Mouse (Mus musculus) left cerebral cortex, adult 18-20 months (tissue): Measurements from ENCODE around the gene Tnfrsf1a. TPM values are rescaled to one million over a fixed set of nuclear protein-coding genes. Genes with fewer than 3 reads are reported as not detected.

Source experiments
- DNase-seq, 2 experiments: peaks; one replicate each; pipeline ENCODE4 v3.0.0; 2021 to 2022; ENCODE audit warnings: low spot score in 2 of 2, mixed read lengths in 1 of 2
- total RNA-seq, 2 experiments: library from RNA; stranded (reverse); gene quantifications; 2 replicates each; pipeline ENCODE4 v1.2.3; 2021

Tnfrsf1a gene
- total RNA-seq, 2 experiments from 2014 or later, result 10.9 to 13.4 TPM

DNA sequence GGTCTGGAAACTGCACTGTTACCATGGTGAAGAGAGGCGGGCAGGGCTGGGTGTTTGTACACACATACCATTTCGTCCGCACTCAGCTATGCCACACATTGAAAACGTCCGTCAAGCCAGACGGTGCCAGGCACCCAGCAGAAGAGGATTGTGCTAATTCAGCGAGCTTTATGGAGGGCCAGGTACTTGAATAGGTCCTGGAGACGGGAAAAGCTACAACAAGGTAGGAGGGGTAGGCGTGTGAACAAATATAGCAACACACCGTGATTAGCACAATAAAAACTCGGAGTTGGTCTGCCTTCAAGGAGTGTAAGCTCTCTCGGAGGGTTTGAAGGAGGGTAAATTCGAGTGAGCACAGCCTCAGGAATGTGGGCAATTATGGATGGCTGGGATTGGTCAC is 26.4 kb upstream of the Tnfrsf1a start:
- no peak for DNase-seq

- no peak for DNase-seq
Observed at GRCm38 (mm10) chr6:125323547-125323946, 25.6 kb upstream of the Tnfrsf1a start.

GRCm38 (mm10) chr6:125325337-125325736 is 23.8 kb upstream of the Tnfrsf1a start:
- DNase-seq, result no peak

DNA sequence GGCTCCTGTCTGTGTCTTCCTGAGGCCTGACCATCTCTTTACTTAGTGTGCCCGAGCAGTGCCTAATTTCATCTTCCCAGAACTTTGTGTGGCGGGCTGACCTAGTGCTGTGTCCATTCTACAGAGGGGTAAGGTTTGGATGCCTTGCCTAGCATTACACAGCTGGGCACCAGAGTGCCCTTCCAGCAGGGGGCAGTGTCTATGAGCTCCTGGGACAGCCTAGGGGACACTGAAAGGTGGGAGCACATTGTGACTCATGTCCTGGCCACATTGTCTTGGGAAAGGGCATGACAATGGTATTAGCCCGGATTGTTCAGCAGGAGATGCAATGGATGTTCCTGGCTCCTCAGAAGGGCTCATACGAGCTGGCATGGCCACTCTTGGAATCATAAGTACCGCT is 20.9 kb upstream of the Tnfrsf1a start:
- DNase-seq, result no peak

GRCm38 (mm10) chr6:125330626-125331326 is 18.4 kb upstream of the Tnfrsf1a start:
- DNase-seq, result peak; percentile 62 to 66

- no peak for DNase-seq
Observed at GRCm38 (mm10) chr6:125333112-125333899, 15.9 kb upstream of the Tnfrsf1a start.

GRCm38 (mm10) chr6:125334356-125334755 is 14.8 kb upstream of the Tnfrsf1a start:
- no peak for DNase-seq

DNA sequence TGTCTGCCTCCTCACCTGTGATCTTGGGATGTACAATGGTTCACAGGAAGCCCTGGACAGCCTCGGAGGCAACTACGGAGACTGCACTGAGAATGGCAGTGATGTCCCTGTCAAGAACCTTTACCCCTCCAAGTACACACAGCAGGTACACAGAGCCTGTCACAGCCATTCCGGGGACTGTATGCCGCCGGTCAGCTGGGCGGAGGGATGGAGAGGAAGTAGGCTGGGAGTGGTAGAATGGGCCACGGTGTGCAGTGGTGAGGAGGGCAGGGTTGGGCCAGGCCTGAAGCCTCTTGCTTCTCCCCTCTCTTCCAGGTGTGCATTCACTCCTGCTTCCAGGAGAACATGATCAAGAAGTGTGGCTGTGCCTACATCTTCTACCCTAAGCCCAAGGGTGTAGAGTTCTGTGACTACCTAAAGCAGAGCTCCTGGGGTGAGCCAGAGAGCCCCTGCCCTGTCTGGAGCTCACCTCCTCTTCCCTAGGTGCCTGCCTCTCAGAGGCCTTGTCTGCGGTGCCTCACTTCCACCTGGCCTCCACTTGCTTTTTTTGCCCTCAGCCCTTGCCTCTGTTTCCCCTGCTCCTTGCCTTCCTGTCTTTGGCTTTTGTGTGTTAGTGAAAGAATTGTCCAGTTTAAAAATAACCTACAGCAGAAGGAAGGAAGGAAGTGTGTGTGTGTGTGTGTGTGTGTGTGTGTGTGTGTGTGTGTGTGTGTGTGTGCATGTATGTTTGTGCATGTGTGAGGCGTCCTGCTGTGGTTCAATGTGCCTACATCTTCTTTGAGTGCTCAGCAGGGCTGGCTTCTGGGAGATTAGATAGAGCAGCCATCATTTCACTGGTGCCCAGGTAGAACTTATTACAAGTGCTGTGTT is 10.1 kb upstream of the Tnfrsf1a start:
- DNase-seq, result no peak

GRCm38 (mm10) chr6:125340244-125340643 is 8.9 kb upstream of the Tnfrsf1a start:
- no peak for DNase-seq

DNA sequence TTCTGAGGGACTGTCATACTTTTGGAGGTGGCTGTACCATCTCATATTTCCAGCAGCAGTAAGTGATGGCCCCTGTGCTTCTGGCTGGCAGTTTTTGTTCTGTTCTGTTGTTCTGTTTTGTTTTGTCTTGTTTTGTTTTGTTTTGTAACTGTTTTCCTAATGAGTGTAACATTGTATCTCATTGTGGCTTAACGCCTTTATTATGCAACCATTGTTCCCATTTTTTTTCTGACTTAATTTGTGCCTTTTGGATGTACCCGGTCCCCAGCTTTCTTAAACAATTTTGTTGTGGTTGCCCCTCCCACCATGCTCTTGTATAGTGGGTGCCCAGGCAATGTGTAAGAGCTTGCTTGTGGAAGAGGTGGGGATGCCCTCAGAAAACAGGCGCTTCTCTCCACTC is 7.0 kb upstream of the Tnfrsf1a start:
- DNase-seq, result no peak

DNA sequence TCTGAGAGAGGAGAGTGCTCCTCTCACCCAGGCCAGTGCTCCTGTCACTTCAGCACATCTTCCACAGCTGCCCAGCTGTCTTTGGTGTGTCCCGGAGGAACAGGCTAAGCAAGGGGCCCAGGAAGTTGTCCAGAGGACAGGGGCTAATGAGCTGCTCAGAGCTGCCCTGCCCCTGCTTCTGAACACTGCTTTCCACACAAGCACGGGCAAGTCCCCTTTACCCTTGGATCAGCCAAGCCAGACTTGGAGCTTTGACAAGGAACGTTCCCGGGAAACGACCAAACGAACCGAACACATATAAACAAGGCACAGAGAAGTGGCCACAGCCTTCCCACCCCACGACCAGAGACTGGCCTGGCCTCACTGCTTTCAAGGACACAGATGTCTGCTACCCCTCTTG is 5.1 kb upstream of the Tnfrsf1a start:
- no peak for DNase-seq

- no peak for DNase-seq
Observed at GRCm38 (mm10) chr6:125344866-125345265, 4.3 kb upstream of the Tnfrsf1a start.

- DNase-seq, result no peak
Observed at GRCm38 (mm10) chr6:125345625-125346024, 3.5 kb upstream of the Tnfrsf1a start.

- DNase-seq, result no peak
Observed at GRCm38 (mm10) chr6:125346029-125346428, 3.1 kb upstream of the Tnfrsf1a start.

DNA sequence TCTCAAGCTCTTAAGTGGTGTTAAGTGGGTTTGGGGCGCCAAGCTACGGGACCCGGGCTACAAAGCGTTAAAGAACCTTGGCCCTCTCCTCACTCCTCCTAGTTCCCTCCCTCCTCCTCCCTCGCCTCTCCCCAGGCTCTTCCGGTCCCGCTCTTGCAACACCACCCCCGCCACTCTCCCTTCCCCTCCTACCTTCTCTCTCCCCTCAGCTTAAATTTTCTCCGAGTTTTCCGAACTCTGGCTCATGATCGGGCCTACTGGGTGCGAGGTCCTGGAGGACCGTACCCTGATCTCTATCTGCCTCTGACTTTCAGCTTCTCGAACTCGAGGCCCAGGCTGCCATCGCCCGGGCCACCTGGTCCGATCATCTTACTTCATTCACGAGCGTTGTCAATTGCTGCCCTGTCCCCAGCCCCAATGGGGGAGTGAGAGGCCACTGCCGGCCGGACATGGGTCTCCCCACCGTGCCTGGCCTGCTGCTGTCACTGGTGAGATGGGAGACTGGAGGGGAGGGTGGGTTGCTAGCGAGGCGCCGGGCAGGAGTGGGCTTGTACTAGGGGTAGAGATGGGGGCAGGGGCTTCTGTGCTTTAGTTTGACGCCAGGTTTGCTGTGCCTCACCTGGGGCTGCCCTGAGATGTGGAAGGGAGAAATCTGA is 541 bp downstream of the Tnfrsf1a start:
- DNase-seq, result peak; percentile 12 to 25

DNA sequence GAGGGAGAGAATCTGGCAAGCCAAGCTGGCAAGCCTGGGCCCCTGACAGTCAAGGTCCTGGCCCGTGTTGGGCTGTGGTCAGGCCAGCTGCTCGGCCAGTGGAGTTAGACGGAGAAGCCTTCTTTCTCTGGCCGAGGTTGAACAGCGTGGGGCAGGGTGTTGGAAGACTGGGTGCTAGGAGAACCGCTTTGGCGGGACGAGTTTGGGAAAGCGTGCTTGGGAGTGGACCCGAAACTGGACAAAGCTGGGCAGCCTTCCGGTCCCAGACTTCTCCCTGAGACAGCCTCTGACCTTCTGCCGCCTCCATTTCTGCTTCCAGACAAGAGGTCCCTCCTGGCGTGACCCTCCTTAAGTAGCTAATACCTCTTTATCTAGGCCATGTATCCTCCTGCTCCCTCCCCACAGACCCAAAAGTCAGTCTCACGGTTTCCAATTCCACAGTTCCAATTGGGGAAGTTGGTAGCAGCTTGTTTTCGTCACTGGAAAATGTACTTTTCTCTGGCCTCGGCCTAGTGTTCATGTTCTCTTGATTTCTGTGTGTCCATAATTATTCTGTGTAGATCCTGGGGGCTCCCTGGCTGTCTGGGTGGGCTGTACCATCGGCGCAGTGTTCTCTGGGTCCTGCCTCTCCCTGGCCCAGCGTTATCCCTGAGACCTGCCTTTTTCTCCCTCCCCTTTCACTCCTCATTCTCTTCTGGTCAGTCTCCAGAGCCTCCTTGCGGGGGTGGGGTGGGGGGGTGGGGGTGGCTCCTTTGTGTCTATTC is 1.3 kb downstream of the Tnfrsf1a start:
- no peak for DNase-seq

- no peak for DNase-seq
Observed at GRCm38 (mm10) chr6:125350995-125351324, 1.8 kb downstream of the Tnfrsf1a start.

DNA sequence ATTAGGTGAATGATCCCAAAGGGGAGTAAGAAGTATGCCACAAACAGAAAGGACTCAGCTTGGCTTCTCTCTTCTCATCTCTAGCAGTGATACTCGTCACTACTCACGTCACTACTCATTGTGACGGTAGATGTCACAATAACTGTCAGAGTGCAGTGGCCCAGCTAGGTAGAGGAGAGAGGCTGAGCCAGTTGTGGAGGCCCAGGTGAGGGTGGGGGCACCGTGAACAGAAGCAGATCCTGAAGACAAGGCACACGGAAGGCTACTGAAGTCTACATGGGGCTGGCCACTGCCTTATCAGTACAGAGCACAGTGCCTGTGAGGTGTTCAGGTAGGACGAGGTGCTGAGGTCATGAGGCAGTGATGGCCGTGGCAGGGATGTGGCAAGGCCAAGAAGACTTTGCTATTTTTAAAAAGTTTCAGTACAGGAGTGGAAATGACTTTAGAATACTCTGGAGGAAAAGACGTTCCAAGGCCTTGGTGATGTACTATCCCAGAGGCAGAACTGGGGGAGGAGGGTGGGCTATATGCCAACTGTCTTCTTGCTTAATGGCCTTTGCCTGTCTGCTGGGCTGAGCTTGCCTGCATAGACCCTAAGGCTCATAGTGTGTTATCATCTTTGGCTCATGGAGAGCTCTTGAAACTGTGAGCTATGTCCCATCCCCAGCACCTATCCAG is 2.3 kb downstream of the Tnfrsf1a start:
- no peak for DNase-seq

DNA sequence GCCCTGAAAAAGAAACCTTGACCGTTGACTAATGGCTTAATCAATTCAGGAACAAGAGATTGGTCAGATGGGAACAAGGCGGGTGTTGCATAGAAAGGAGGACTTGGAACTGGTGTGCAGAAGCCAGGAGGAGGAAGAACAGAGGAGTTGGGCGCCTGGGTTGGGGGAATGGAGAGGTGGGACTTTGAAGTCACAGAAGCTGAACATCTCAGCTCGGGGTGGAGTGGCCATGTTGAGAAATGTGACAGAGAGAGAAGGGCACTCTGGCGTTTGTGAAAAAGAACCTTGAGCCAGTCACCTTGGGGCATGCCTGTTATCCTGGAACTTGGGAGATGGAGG is 2.9 kb downstream of the Tnfrsf1a start:
- no peak for DNase-seq

GRCm38 (mm10) chr6:125352811-125353210 is 3.6 kb downstream of the Tnfrsf1a start:
- DNase-seq, result no peak
